Mouse (Mus musculus) G1E-ER4 (cell line): Measurements from ENCODE around the gene Llgl2. TPM values are rescaled to one million over a fixed set of nuclear protein-coding genes. Genes with fewer than 3 reads are reported as not detected.

Source experiments
- GATA1 ChIP-seq: IDR thresholded peaks from one replicate; pipeline ENCODE4 v1.8.0; 2012; ENCODE audit warnings: low read length, inconsistent platforms
- polyA plus RNA-seq: library from polyadenylated mRNA; stranded (reverse); fragments of >175 nt; gene quantifications from 2 replicates; pipeline ENCODE4 v1.2.3, GENCODE M21; 2012

The Llgl2 gene
- polyA plus RNA-seq, 1 experiment = 41.3 TPM

DNA sequence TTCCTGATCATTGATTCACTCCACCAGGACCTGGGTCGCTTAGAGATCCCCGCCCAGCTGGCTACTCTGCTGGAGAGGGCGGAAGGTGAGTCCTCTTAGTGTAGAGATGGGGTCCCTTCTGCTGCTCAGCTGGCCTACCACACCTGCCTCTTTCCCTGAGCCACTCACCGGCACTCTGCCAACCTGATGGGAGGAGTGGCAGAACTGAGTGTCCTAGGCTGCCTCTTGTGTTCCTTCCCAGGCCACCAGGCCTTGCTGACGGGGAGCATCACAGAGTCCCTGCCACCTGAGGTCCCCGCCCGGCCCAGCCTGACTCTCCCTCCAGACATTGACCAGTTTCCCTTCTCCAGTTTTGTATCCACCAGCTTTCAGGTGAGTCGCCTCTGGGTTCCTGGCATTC, 54.2 kb downstream of the Llgl2 start:
- no peak for TF ChIP-seq GATA1

DNA sequence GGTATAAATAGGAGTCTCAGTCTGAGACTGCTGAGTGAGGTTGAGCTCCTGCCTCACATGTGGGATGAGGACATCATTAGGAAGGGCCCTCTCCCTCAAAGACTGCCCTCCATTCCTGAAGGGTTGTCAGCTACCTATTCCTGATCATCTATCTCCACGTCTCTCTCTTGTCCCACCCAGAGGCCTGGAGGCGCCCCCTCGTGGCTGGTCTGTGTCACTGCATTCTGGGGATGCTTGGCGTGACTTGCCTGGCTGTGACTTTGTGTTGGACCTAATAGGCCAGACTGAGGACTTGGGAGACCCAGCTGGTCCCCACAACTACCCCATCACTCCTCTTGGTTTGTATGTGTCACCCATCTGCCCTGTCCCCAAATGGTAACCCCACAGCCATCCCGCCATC, 57.2 kb downstream of the Llgl2 start:
- TF ChIP-seq GATA1 = no peak

DNA sequence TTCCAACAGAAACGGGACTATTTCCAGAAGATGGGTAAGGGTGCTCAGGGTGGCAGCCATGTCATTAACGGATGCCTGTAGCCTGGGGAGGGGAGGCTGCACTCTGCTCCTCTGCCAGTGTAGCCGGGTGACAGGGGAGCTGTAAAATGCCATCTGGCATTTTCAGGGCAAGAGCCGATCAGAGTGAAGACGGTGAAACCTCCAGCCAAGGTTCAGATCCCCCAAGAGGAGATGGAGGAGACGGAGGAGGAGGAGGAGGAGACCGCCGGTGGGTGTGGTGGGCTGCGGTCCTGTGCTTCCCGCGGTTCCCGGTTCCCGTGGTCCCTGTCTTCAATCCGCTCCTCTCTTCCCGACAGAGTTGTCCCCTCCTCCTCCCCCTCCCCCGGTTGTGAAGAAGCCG, 59.4 kb downstream of the Llgl2 start:
- no peak for TF ChIP-seq GATA1

DNA sequence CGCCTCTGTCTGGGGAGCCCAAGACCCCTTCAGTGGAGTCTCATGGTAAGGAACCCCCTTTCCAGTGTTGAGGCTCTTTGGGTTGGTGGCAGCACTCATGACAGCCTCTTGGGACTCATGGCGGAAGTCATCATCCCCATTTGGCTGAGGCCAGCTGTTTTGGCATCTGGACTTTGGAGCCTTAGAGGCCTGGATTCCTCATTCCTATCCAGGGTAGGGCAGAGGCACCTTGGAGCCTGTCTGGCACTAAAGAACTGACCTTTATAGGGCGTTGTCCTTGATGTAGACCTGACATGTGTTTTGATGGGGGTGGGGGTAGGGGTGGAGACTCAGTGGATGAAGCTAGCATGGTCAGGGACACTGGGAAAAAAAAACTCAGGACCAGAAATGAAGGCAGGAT, 60.5 kb downstream of the Llgl2 start:
- TF ChIP-seq GATA1 = no peak

DNA sequence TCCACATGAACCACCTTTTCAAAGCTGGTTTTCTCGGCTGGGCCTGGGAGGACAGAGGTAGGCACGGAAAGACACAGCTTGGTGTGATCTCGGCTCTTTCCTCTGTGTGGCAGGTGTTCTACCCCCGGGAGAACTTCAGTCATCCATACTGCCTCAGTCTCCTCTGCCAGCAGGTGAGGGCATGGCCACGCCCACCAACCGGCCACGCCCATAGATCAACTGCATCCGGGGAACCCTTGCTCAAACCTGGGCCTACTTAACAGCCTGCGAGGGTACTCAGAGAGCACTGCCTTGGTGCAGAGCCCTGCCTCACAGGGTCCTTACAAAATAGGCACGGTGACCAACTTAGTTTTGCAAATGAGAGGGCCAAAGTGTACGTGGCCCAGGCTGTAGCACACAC, 61.4 kb downstream of the Llgl2 start:
- no peak for TF ChIP-seq GATA1

DNA sequence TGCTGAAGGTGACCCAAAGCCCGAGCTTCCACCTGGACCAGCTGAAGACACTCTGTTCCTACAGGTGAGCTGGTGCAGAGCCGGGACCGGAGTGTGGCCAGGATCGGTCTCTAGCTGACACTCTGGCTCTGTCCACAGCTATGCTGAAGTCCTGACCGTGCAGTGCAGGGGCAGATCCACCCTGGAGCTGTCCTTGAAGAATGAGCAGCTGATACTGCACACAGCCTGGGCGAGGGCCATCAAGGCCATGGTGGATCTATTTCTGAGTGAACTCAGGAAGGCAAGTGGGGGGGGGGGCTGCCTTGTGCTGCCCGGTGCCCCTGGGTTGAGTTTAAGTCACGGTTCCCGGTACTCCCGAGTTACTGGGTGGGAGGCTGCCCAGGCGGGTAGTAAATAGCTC, 62.6 kb downstream of the Llgl2 start:
- no peak for TF ChIP-seq GATA1

DNA sequence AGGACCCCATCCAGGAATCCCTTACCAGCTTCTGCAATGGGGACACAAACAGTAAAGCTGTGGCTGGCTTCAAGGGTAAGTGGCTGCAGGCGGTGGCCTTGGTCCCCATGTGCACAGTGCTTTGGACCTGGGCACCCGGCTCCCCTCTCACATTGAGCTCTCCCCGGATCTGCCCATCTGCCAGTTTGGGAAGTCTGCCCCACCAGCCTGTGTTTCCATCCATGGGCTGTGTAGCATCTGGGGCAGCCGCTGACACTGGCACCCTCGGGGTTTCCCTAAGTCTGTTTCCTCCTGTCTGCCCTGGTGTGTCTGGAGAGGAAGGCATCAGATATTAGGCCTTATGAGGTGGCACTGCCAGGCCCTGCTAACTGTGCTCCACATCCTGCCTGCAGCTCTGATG, 64.2 kb downstream of the Llgl2 start:
- no peak for TF ChIP-seq GATA1

DNA sequence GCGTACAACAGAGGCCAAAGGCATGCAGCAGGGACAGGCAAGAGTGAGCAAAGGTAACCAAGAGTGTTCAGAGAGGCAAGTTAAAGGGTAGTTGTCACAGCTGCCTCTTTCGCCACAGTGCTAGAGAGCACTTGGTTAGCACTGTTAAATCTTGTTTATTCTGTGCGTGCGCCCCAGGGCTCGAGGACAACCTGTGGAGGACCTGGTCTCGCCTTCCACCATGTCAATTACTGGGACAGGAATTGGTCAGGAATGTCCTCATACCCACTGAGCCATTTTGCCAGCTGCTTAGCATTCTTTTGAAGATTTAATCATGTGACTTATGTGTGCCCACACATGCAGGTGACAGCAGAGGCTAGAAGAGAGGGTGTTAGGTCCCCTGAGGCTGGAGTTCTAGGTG, 65.3 kb downstream of the Llgl2 start:
- TF ChIP-seq GATA1 = no peak

DNA sequence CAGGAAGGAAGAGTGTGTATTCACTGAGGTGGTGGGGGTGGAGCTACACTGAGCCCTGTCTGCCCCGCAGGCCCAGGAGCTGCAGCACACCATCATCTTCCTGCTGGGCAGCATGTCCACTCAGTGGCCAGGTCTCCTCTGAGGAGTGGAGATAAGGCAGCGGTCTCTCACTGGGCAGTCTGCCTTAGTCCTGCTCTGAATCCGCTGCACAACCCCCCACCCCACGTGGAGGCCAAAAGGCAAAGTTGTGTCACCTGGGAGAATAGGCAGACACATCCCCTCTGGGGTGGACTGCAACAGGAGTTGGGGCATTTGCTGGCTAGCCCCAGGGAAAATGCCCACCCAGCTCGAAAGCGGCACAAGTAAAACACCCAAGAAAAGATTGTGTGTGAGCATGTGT, 68.4 kb downstream of the Llgl2 start:
- TF ChIP-seq GATA1 = no peak

DNA sequence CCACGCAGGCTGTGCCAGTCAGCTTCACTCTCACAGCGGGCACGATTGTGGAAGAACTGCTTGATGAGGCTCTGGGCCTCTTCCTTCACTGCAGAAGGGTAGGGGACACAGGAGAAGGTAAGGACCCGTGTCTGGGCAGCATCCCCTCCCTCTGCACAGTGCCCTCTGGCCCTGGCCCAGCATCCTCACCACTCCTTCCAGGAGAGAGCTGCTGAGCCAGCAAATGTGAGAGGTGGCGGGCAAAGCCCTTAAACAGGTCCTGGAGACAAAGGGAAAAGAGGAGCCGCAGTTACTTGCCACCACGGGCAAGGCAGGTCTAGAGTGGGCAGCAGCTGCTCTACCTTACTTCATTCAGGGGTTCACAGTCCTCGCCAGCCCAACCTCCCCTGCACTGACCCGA, 69.2 kb downstream of the Llgl2 start:
- TF ChIP-seq GATA1 = no peak

DNA sequence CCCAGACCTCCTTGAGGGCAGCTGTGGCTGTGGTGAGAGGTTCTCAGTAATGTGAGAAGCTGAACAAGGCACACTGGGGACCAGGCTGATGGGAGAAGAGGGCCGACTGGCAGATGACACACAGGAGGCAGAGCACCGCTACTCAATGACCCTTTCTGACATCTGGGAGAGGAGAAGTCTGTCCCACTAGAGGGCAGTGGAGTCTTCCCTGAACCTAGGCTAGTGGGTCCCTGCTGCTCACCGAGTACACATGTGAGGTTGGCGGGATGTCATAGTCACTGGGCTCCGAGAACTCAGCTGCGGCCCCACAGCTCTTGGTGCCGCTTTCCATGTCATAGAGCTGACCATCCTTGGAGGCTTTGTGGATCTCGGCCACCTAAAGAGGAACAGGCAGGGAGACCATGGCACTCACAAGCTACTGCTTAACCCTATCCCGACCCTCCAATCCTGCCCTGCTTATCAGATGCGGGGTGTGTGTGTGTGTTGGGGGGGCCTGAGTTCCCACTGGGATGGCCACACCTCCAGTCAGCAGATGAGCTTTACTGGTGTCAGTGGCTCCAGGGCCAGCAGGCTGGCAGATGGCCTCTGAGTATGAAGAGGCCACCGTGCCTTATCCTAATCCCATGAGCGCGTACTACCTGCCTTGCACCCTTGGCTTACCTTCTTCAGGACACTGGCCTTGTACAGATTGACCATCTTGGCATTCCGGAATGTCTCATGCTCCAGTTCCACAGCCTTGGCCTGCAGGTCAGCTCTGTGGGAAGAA, 71.1 kb downstream of the Llgl2 start:
- TF ChIP-seq GATA1 = no peak

DNA sequence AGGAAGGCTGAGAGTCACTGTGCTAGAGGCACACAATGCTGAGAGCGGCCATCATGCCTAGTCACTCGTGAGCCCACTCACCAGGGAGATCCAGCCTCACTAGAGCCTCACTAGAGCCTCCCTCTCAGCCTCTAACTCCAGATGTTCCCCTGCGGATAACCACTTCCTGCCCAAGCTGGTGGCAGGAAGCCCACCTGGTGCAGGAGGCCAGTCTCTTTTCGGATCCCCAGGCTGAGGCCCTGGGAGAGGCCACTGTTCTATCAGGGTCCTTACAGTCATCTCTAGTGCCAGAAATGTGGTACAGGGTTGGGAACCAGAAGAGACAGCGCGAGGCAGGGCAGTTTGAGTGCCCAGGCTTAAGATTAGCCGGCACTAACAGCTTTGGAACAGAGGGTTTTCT, 74.6 kb downstream of the Llgl2 start:
- no peak for TF ChIP-seq GATA1

DNA sequence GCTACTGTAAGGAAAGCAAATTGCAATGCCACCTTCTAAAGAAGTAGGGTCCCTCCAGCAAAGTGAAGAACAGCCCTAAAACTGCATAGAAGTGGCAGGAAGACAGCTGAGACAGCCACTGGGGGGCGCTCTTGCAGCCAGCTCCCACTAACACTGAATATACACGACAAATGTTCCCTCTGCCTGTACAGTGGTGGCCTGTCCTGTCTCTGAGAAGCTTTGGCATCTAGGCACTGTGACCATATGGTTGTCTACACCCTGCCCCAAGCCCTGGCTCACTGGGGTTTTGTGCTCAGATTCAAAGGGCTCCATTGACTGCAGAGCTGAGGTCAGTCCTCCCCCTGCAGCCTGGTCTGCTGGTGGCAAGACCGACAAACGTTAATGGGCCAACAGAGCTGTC, 75.0 kb downstream of the Llgl2 start:
- TF ChIP-seq GATA1 = no peak

DNA sequence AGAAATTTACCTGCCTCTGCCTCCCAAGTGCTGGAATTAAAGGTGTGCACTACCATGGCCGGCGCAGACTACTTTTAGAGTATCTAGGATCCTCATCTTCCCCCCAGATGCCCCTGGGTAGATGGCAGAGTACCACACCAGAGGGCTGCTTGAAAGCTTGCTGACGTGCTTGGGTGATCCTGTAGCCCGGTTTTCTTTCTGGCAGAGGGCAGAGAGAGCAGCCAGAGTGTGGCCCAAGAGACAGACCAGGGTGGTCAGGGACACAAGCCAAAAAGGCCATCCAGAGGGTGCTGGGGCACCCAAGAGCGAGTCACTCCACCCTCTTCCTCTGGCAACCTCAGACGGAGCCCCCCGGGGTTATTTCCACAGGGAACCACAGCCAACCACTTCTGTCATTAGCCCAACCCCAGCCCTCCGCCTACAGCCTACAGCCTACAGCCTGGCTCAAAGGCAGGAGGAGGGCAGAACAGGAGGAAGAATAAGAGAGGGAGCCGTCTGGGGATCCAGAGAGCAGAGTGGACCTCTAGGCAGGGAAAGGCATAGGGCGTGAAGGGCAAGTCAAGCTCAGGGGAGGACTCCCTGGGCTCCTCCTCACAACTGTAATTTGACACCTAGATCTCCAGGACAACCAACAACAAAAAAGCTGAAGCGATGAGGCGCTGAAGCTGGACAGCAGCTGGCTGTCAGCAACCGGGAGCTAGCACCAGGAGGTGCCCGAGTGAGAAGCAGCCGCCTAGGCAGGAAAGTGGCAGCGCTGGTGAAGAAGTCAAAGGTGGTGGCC, 75.8 kb downstream of the Llgl2 start, which contains the start of gene Smim5:
Smim5 (plus strand) TSS at position 481 of the 781 bp plus-strand sequence.
- TF ChIP-seq GATA1 = no peak

DNA sequence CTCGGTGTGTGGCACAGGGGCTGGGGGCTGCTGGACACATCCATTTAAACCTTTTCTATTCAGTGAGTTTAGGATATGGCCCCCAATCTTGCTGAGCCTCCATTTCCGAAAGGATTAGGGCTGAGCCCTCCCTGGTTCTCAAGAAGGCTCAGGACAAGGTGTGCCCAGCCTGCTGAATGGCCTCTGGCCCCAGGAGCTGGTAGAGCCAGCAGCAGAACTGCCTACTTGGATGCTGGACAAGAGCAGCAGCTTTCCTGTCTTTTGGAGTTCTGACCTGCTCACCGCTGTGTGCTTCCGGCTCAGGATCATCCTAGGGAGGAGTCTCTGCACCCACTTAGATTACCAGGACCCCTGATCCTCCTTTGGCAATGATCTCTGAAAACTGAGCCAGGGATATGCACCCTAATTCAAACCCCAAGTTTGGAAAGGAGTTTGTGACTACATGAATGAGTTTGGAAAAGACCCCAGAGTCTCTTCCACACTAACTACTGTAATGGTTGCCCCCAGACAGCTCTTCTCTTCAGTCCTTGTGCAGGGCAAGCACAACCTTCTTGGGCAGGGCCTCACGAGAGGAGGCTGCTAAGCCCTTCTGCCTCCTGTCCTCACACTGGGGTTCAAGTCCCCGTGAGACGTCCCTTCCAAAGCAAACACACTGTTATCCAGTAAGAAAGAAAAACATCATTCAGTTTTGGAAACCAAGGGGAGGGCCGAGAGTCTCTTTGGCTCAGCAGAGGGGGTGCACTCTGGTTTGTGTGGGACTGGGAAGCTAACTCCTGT, 76.9 kb downstream of the Llgl2 start:
- no peak for TF ChIP-seq GATA1
